Mouse (Mus musculus) megakaryocyte, embryonic 14.5 days (primary cell): ENCODE measurements at regions not wholly inside any gene's neighbourhood (a gene's known extent, or its start where the extent isn't known, plus 50 kb on each side); places are given as distances from the start of the nearest gene placed in this dataset.

Source experiments
- FLI1 ChIP-seq: IDR thresholded peaks from 2 replicates; pipeline ENCODE4 v1.6.1; 2012; ENCODE audit warnings: low read length, inconsistent platforms, mixed read lengths
- GATA1 ChIP-seq: IDR thresholded peaks from 3 replicates; pipeline ENCODE4 v1.6.1; 2012; ENCODE audit warnings: mixed read lengths, low read length, inconsistent platforms, borderline replicate concordance

- no peak for TF ChIP-seq GATA1
- no peak for TF ChIP-seq FLI1
Measured at GRCm38 (mm10) chr11:17483849-17484441, 226.6 kb downstream of the C1d start.
